Mouse (Mus musculus) stomach, embryonic 16.5 days (tissue): Measurements from ENCODE around the gene Carmil1. TPM values are rescaled to one million over a fixed set of nuclear protein-coding genes. Genes with fewer than 3 reads are reported as not detected.

Experiments used
- ATAC-seq: fragments of 200-750 bp; cut with Nextera tagmentation; 2 replicates; pipeline ENCODE4 v1.8.0; 2017; ENCODE audit warnings: moderate number of reproducible peaks, moderate TSS enrichment; ENCODE audit not compliant: insufficient read depth, low FRiP score
- H3K27ac ChIP-seq: fragments of 300-500 bp; sonication (generic); 2 replicates; pipeline ENCODE4 v1.5.1; 2014; ENCODE audit warnings: low read length
- H3K27me3 ChIP-seq: fragments of 300-500 bp; sonication (generic); 2 replicates; pipeline ENCODE4 v1.6.1; 2014; ENCODE audit warnings: low read length, control low read depth, mixed read lengths; ENCODE audit not compliant: control insufficient read depth, insufficient read depth
- H3K36me3 ChIP-seq: fragments of 300-500 bp; sonication (generic); 2 replicates; pipeline ENCODE4 v1.6.1; 2014; ENCODE audit warnings: low read length; ENCODE audit not compliant: control insufficient read depth, insufficient read depth
- H3K4me1 ChIP-seq: fragments of 300-500 bp; sonication (generic); 2 replicates; pipeline ENCODE4 v1.6.1; 2014; ENCODE audit warnings: low read length, control low read depth, mixed read lengths; ENCODE audit not compliant: control insufficient read depth, insufficient read depth
- H3K4me2 ChIP-seq: fragments of 300-500 bp; sonication (generic); 2 replicates; pipeline ENCODE4 v1.6.1; 2014; ENCODE audit warnings: low read depth, low read length, mixed read lengths
- H3K4me3 ChIP-seq: fragments of 300-500 bp; sonication (generic); replicated peaks from 2 replicates; pipeline ENCODE4 v1.5.1; 2014; ENCODE audit warnings: mild to moderate bottlenecking, low read length
- H3K9ac ChIP-seq: fragments of 300-500 bp; sonication (generic); 2 replicates; pipeline ENCODE4 v1.6.1; 2014; ENCODE audit warnings: low read length
- H3K9me3 ChIP-seq: fragments of 300-500 bp; sonication (generic); replicated peaks from 2 replicates; pipeline ENCODE4 v1.6.1; 2016; ENCODE audit warnings: low read length, control low read depth; ENCODE audit not compliant: control insufficient read depth
- WGBS: fragments of 180-500 bp; shearing (Covaris S2); extraction: QIAGEN DNeasy Blood & Tissue Kit; methylation state at CpG from one replicate; pipeline ENCODE4 v1.1.7; 2014; 5-methylcytosine and 5-hydroxymethylcytosine counted together
- polyA plus RNA-seq: library from polyadenylated mRNA; unstranded; fragments of >200 nt; fragmentation: Nextera tagmentation; extraction: Ambion mirVana; gene quantifications from 2 replicates; pipeline ENCODE4 v1.2.1, GENCODE M21; 2015

Carmil1 gene
- polyA plus RNA-seq, 1 experiment from 2014 or later, result 41.6 TPM

GRCm38 (mm10) chr13:24306248-24306647 is 25.7 kb upstream of the Carmil1 start:
- no peaks in the 10 kb centered on the region for H3K36me3 ChIP-seq
- no peak for ATAC-seq

DNA sequence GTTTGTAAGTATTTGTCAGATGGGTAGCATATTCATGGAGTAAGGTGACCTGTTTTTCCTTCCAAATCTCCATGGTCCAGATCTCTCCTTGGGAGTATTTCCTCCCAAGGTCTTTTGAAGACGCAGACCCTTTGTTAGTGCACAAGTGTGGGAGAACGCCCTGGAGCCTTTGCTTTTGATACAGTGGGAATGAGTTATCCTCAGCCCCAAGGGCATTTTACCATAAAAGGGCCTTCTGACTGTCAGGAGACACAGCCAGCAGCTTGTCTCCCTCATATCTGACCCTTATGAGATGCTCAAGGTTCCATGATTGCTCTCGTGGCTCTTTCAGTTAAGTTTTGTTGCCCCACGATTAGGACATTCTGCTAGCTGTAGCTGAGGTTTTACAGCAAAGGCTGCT is 24.9 kb upstream of the Carmil1 start:
- WGBS, result 78% methylated on average over 4 of the region's 4 CpGs
- no peaks in the 10 kb centered on the region for H3K9me3 ChIP-seq

More at GRCm38 (mm10) chr13:24306248-24306647, 25.7 kb upstream of the Carmil1 start:
- Histone ChIP-seq H3K4me2 (no peak overlapping the region), H3K27ac (no peak overlapping the region), H3K4me3 (no peak overlapping the region), H3K9ac (no peak overlapping the region), H3K9me3 (no peaks in the 10 kb centered on the region), H3K4me1 (no peaks in the 10 kb centered on the region), H3K27me3 (no peaks in the 10 kb centered on the region)
- WGBS, result 45% methylated on average over 4 of the region's 4 CpGs

GRCm38 (mm10) chr13:24297252-24297651 is 16.7 kb upstream of the Carmil1 start:
- Histone ChIP-seq H3K36me3 (no peaks in the 10 kb centered on the region), H3K27me3 (no peaks in the 10 kb centered on the region), H3K4me3 (no peak overlapping the region), H3K4me2 (no peak overlapping the region), H3K27ac (no peak overlapping the region), H3K9me3 (no peaks in the 10 kb centered on the region), H3K4me1 (no peaks in the 10 kb centered on the region), H3K9ac (no peak overlapping the region)
- ATAC-seq, result no peak
- WGBS, result 13% methylated on average over 4 of the region's 4 CpGs

More for the DNA sequence above, 24.9 kb upstream of the Carmil1 start:
- Histone ChIP-seq H3K4me2 (no peak overlapping the region), H3K27me3 (no peaks in the 10 kb centered on the region), H3K9ac (no peak overlapping the region), H3K4me3 (no peak overlapping the region), H3K36me3 (no peaks in the 10 kb centered on the region), H3K4me1 (no peaks in the 10 kb centered on the region), H3K27ac (no peak overlapping the region)
- no peak for ATAC-seq

- 87% methylated on average over 2 of the region's 2 CpGs for WGBS
- no peak for ATAC-seq
- Histone ChIP-seq H3K4me1 (no peaks in the 10 kb centered on the region), H3K27ac (no peak overlapping the region), H3K9me3 (no peaks in the 10 kb centered on the region), H3K27me3 (no peaks in the 10 kb centered on the region), H3K36me3 (no peaks in the 10 kb centered on the region), H3K4me3 (no peak overlapping the region), H3K4me2 (no peak overlapping the region), H3K9ac (no peak overlapping the region)
Observed at GRCm38 (mm10) chr13:24287381-24287780, 6.8 kb upstream of the Carmil1 start.

DNA sequence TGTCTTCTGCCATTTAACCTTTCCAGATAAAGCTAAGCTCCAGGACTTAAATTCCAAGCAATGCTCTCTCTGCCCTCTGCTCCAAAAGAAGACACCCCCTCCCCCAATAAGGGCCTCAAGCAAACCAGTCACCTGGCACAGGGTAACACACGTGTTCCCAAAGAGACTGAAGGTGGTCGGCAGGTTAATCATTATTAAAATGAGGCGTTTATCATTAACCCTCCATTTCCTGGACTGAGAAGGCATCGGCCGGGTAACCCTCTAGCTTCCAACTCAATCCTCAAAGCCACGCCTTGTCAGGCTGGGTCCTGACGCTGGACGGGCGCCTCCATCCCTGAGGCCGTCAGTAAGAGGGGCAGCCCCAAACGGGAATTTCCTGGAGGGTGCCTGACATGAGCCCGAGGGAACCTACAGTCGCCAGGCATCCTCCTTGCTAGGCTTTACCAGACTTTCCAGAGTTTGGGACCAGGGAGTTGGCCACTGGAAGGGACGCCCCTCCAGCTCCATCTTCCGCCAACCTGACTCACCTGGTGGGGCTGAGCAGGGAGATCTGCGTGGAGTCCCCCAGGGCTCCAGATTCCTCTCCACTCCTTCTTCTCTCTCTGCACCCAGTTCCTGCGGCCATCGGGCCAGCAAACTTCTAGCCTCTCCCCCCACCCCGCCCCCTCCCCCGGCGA is 695 bp downstream of the Carmil1 start:
- no peak for ATAC-seq
- Histone ChIP-seq H3K4me3 (peak overlapping the region; percentile 80), H3K27me3 (no peaks in the 10 kb centered on the region), H3K36me3 (no peaks in the 10 kb centered on the region), H3K4me2 (peak overlapping the region; percentile 78), H3K9me3 (no peaks in the 10 kb centered on the region), H3K27ac (peak overlapping the region; percentile 94; the same call in 1 of the 2 replicates), H3K9ac (peak overlapping the region; percentile 90), H3K4me1 (peaks cover 5% of the 10 kb centered on the region; the same call in 1 of the 2 replicates)
- 2% methylated on average over 21 of the region's 21 CpGs for WGBS

DNA sequence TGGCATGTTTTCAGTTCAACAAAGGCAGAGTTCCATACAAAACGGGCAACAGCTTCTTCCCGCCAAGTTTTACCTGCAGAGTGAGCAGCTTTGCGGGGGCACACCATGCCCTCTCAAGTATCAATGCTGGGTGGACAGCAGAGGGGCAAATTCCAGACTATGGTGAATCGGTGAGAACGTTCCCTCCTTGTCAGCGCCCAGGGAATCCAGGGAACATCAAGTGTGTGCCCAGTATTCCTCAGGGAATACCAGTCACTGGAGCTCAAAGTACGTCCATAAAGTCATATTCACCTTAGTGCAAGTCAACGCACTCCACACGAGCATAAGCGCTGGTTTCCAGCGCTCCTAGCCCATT is 1.2 kb downstream of the Carmil1 start:
- peaks cover 5% of the 10 kb centered on the region; the same call in 1 of the 2 replicates for H3K4me1 ChIP-seq
- 0 out of 2 replicates have a peak overlapping the region, but pooled peaks have one; percentile 25 for H3K27ac ChIP-seq
- no peak for ATAC-seq
- peak overlapping the region; percentile 80 for H3K4me3 ChIP-seq
- peak overlapping the region; percentile 90; the same call in 1 of the 2 replicates for H3K9ac ChIP-seq
- H3K9me3 ChIP-seq, result no peaks in the 10 kb centered on the region
- 43% methylated on average over 11 of the region's 11 CpGs for WGBS
- peak overlapping the region; percentile 78 for H3K4me2 ChIP-seq
- H3K27me3 ChIP-seq, result no peaks in the 10 kb centered on the region
- H3K36me3 ChIP-seq, result no peaks in the 10 kb centered on the region

GRCm38 (mm10) chr13:24272740-24273377 is 7.7 kb downstream of the Carmil1 start:
- no peak for ATAC-seq
- Histone ChIP-seq H3K27ac (peak overlapping the region; percentile 80), H3K4me1 (no peaks in the 10 kb centered on the region), H3K4me2 (no peak overlapping the region), H3K9ac (no peak overlapping the region), H3K36me3 (no peaks in the 10 kb centered on the region), H3K4me3 (no peak overlapping the region), H3K9me3 (no peaks in the 10 kb centered on the region), H3K27me3 (no peaks in the 10 kb centered on the region)
- WGBS, result 58% methylated on average over 4 of the region's 4 CpGs

GRCm38 (mm10) chr13:24269100-24269465 is 11.5 kb downstream of the Carmil1 start:
- no peak overlapping the region for H3K9ac ChIP-seq
- ATAC-seq, result no peak
- no peaks in the 10 kb centered on the region for H3K27me3 ChIP-seq
- no peaks in the 10 kb centered on the region for H3K4me1 ChIP-seq
- H3K9me3 ChIP-seq, result no peaks in the 10 kb centered on the region
- no peaks in the 10 kb centered on the region for H3K36me3 ChIP-seq
- H3K27ac ChIP-seq, result no peak overlapping the region
- 56% methylated on average over 3 of the region's 3 CpGs for WGBS
- H3K4me3 ChIP-seq, result no peak overlapping the region
- H3K4me2 ChIP-seq, result no peak overlapping the region

- no peak overlapping the region for H3K9ac ChIP-seq
- no peaks in the 10 kb centered on the region for H3K27me3 ChIP-seq
- H3K36me3 ChIP-seq, result no peaks in the 10 kb centered on the region
- no peak for ATAC-seq
- H3K4me1 ChIP-seq, result no peaks in the 10 kb centered on the region
- no peaks in the 10 kb centered on the region for H3K9me3 ChIP-seq
- no peak overlapping the region for H3K4me3 ChIP-seq
- no peak overlapping the region for H3K27ac ChIP-seq
- 74% methylated on average over 14 of the region's 14 CpGs for WGBS
- H3K4me2 ChIP-seq, result no peak overlapping the region
Observed at GRCm38 (mm10) chr13:24268355-24269099, 12.1 kb downstream of the Carmil1 start.
